Mouse (Mus musculus): ENCODE measurements around the gene H3f3b.

- no peak for TF ChIP-seq POLR2A (IDR thresholded peaks at IDR 0.05; ENCODE audit: extremely low read depth, insufficient read depth, low read length)
- no peak for TF ChIP-seq CTCF (IDR thresholded peaks at IDR 0.05; ENCODE audit: extremely low read depth, insufficient read depth, low read length)
Measured at GRCm38 (mm10) chr11:115974309-115975082, 53.3 kb downstream of the H3f3b start, which contains the start of gene Itgb4.
